Mouse (Mus musculus): ENCODE results near the gene Ano6.

GRCm38 (mm10) chr15:95865311-95866100 lies 74.9 kb downstream of the Ano6 start:
- TF ChIP-seq CTCF (IDR thresholded peaks at IDR 0.05; ENCODE audit: low read depth) (no peak), EP300 (optimal IDR thresholded peaks at IDR 0.05) (no peak)

Data from stomach, postnatal 0 days (tissue).